Mouse (Mus musculus): ENCODE measurements around the gene Trp53.

DNA sequence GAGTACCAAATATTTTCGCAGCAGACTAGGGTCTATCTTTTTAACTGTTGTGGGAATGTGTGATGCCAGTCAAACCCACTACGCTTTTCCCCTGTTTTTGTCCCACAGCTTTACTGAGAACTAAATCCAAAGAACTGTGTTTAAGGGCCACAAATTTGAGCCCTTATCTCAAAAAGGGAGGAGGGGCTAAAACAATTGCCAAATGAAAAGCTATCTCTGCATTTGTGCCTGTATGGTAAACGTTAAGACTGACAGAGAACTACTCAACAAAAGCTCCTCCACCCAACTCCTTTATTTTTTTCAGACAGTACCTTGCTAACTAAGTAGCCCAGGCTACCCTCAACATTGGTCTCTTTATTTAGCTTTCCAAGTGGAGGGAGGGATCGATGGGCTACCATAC lies 12.6 kb downstream of the Trp53 start:
- TF ChIP-seq GATA1 (IDR thresholded peaks at IDR 0.05; ENCODE audit: borderline replicate concordance, low read length) (no peak), FLI1 (IDR thresholded peaks at IDR 0.05; ENCODE audit: low read length) (no peak)

Data from megakaryocyte, embryonic 14.5 days (primary cell).